Mouse (Mus musculus) ovary, postnatal 36 days (tissue): ENCODE results near the gene Ogfod2.
A peak's percentile ranks its signal among the peaks of the same experiment; 100 is the strongest.

Source experiments
- DNase-seq: peaks from one replicate; pipeline ENCODE4 v3.0.0; 2022; ENCODE audit warnings: low spot score, mixed read lengths

The Ogfod2 gene

DNA sequence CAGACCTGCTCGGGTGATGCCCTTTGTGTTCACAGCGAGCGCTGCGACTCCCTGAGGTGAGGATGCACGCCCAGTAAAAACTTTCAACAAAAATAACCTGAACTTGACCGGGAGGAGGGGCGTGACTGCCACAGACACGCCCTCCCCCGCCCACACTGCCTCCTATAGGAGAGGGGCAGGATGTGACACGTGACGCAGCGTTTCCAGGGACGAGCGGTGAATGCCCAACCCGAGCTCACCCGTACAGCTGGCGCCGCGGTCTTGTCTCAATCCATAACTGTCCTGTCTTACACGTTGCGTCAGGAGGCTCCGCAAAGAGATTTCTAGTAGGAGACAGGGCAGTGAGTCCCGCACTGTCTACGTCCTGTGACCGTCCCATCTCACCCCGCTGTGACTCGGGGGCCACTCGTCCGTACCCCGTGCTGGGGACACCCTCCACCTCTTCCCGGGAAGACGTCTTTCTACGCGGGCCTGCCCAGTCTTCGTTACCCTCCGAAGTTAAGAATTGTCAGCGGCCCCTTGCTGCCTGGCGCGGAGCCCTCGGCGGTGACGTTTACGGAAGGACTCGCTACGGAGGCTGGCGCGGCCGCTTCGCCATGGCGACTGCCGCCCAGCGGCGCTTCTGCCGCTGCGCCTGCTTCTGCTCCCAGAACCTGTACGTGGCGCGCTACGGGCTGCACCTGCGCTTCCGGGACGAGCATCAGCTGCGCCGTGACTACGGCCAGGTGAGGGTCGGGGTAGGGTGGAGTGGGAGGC, at the start of gene Ogfod2:
Gene Ogfod2 (plus strand): TSS at position 556 of the 756 bp plus-strand sequence.
- DNase-seq, result peak; percentile 93

DNA sequence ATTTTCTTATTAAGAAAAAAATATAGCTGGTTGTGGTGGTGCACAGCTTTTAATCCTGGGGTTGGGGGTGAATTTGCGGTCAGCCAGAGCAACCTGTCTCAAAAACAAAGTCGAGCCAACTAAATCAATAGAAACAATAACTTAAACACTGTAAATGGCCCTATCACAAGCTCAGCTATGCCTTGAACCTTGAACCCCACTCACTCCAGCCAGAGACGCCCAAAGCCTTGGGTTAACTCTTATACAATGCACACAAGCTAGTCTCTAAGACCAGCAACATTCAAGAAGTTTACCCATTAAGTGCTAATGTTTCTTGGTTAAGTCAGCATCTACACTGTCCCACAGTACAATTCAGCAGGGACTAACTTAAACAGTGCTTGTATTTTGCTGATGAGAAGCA, 42.4 kb upstream of the Ogfod2 start:
- DNase-seq, result no peak

DNA sequence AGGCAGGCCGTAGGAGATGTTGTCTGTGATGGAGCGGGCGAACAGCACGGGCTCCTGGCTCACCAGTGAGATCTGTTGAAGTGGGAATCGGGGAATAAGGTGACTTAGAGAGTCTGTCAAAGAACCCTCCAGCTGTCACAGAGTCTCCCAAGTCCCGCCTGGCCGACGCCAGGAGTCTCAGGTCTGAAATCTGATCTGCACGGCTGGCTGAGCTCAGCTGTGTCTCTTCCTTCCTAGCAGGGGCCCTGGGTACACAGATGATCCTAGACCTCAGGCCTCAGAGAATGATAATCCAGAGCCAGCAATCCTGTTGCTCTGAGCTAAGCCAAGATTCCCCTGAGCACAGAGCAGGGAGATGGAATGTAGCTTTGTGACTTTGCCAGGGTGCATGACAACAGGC, 38.4 kb upstream of the Ogfod2 start:
- DNase-seq, result no peak

DNA sequence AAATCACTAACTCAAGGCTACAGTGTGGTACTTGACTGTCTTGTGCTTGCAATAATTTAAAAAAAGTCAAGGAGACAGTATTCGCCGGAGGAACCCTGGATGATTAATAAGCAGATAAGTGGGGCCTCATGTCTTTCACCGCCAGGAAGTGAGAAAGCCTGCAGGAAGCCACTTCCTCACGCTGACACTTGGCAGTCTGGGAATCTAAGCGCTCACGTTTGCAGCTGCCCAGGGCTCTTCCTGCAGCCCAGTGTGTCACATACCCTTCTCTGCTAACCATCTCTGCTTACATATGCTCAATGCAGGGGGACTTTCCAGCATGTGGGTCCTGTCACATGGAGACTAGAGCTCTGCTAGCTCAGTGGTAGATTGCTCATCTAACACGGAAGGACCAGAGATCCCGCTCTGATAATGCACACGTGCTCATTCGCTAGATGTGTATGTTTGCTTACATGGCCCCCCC, 37.2 kb upstream of the Ogfod2 start:
- no peak for DNase-seq

DNA sequence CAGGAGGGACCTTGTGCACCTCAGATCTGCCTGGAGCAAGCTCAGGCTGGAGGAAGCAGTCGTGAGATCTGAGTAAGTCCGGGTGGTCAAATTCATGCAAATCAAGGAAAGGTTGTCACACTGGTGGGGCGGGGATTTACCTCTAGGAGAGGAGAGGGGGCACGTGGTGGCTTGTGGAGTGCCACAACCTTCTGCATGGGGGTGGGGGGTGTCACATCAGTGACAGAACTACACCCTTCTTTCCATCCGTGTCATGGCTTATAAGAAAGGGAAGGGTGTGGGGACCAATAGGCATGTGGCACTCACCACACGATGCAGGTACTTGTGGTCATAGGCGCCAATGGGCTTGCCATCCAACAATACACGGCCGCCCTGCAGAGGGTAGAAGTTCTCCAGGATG, 36.4 kb upstream of the Ogfod2 start:
- no peak for DNase-seq

DNA sequence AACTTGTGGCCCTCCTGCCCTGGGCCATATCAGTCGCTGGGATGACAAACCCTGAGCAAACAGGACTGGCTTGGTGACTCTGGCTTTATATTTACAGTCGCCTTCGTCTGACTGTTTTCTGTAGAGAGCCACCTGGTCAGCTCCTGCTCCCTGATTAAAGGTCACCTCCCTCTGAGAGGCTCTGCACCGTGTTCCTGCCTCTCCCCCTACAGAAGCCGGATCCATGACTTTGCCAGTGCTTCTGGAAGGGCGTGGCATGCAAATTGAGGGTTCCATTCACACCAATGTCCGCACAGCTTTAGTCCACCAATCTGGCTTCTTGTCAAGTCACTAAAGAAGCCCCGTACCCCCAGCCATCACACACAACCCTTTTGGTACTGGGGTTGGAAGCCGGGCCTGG, 35.5 kb upstream of the Ogfod2 start:
- no peak for DNase-seq

DNA sequence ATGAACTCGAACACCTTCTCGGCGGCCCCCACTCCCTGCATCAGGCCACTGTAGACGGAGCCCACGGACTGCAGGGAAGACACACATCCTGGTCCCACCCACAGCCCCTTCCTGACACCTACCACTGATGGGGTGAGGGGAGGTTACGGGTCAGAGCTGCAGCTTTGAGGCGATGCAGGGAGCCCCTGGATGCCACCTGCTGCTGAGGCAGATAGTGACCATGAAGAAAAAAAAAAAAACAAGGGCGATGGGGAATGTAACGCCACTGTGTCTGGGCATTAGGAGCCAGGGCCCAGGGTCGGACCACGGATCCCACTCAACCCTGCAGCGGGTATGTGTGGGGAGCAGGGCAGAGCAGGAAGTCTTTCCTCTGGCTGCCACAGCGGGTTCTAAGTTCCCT, 34.9 kb upstream of the Ogfod2 start:
- no peak for DNase-seq

DNA sequence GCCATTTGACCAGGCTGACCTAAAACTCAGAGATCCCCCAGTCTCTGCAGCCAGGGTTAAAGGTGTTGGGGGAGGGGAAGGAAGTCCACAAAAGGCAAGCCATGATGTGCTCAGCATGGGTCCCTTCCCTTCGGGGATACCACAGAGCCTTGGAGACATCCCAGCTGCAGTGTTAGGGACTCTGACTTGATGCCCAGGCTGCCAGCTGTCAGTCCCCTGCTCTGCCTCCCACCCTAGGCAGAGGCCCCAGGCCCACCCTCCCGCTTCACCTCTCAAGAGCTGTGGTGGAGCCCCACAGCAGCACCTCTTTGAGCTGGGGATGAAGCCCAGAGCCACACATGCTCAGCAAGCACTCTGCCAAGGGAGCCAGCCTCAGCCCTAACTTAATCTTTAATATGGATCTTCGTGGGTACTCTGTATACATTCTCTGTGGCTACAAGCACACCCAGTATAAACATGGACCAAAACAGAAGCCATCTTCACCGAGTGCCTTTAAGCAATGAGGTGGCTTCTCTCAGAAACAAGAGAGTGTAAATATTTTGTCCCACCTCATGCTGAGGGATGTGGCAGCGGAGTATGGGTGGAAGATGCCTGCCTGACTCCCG, 34.1 kb upstream of the Ogfod2 start:
- no peak for DNase-seq

DNA sequence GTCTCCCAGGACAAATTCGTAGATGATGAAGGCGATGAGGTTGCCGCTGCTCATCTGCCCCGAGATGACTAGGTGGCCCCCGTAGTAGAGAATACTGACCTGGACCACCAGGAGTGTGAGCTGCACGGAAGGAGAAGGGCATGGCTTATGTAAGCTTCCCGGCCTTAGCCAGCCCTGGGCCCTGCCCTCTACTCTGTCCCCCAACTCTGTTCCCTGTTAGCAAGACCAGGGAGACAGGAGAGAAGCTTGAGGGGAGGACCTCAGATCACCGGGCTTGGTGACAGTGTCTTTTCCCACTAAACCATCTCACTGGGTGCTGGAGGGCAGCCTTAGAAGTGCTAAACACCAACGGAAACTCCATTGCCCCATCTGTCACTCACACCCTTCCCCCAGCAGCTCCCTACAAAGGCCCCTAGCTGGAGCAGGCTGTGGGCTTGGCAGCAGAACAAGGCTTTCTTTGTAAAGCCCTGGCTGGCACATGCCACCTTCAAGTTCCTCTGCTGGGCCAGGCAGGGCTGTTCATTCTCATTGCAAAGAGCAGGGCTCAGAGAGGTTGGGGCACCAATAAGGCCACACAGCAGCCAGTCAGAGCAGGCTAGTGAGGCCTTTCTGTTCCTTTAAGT, 33.2 kb upstream of the Ogfod2 start:
- DNase-seq, result no peak

DNA sequence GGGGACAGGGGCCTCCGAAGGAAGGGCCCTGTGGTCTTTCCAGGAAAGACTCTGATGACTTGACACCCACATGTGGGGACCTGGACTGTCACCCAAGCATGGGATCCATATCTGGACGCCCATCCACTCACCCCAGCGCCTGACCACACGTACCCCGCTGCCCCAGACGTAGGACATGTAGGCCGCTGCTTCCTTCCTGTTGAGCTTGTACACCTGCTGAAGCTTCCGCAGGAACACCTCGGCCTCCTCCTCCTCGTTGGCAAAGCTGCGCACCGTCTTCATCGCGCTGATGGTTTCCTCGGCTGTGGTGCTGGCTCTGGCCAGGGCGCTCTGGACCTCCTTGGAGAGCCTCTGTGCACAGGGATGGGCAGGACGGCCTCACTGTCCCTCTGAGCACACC, 32.2 kb upstream of the Ogfod2 start:
- DNase-seq, result no peak

DNA sequence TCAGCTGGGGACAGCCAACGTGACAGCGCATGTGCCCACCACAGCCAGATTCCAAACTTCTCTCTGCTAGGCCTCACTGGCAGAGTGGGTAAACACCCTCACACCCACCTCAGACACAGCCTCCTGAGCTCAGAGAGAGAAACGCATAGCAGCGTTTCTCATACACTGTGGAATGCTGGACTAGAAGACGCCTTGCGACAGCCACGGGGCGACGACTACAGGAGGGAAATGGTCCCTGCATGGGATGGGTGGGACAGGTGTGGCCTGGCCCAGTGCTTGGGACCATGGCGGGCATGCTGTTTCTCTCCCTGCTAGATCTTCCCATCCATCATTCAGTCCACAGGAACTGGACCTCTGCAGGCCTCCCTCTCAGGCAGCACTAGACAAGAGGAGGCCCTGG, 29.6 kb upstream of the Ogfod2 start:
- no peak for DNase-seq

DNA sequence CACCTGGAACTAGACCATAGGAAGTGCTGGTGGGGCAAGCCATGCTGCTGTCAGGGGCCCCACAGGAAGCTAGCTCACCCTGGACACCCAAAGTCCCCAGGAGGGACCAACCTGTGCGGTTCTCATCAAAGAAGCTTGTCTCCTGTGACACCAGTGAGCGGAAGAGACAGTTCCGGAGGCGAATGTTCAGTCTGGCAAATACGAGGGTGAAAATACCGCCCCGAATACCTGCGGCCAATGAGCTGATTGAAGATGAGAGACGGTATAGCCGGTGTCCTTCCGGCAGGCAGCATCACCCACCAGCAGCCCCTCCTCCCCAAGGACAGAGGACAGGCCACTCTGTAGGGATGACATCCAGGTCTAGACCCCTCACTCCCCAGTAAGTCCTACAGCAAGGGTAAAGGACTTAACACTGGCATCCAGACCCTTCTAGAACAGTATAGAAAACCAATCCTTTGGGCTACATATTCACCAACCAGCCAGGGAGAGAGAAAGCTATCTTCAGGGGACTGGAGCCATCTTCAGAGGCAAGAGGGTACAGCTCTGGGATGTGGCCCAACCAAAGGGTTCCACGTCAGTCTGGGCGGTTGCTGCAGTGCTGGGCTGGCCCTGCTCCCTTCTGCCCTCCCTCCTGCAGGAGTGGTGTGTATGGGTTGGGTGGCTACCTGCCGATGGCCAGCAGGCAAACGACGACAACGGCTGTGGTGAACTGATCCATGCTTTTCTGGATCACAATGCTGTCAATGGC, 29.0 kb upstream of the Ogfod2 start:
- DNase-seq, result no peak

DNA sequence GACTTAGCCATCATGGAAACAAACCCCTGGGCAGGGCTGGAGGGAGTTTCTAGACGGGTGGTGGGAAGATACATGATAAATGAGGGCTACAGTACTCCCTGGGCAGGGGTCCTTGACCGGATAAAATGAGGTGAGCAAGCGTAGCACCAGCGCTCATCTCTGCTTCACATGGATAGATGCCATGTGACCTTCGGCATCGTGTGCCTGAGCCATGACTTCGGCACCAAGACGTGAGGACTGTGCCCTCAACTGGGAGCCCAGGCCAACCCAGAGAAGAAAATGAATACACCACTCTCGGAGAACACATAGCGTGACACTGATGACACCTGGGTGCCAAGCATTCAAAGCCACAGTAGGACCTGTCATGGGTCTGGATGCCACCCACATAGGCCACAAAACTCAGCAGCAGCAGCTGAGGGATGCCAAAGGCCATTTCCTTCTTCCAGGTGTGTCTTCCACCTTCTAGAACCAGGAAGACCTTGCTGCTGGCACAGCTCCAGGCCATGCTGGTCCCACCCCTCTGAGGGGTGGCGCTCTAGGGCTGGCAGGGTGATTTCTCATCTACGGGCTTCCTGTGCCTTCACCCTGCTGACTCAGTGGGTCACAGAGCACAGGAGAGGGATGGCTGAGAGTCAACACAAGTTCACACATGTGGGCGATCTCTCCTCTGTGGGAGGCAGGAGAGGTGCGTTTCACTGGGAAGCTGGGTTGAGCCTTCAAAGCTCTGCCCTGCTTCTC, 28.1 kb upstream of the Ogfod2 start:
- DNase-seq, result peak; percentile 26

DNA sequence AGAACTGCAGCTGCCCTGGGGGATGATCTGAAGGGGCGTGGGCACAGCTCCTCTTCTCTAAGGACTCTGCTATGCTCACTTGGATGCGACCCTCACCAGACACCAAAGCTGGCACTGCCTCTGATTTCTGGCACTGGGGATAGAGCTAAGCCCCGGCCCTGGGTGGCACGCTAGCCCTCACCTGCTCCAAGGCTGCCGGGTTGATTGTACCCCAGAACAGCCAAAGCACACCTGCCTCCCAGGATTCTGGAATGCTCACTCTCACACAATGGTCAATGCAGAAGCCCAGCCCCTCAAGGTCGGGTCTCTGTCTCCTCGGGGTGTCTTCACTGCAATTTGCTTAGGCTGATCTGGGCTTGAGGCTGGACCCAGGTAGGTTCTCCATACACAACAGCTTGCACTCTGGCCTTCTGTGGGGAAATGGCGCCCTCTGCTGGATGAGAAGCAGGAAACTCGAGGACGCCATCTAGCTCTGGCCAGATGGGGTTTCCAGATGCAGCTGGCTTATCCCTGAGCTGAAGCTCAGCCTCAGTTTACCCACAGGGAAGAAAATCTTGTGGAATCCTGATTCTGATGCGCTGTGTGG, 27.4 kb upstream of the Ogfod2 start:
- DNase-seq, result peak; percentile 81

DNA sequence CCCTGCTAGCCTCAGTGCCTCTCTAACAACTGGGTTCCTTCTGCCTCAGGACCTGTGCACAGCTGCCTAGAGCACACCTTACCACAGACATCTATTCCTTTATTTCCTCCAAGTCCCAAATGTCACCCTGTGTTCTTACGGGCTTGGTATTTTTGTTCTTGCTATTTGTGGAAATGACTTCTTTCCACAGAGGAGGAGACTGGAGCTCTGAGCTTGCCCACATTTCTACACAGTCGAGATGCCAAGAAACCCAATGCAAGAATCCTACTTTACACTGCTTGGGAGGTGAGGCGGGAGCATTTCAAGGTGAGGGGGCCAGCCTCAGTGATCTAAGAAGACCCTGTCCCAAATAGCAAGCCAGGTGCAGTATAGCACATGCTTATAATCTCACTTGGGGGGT, 26.6 kb upstream of the Ogfod2 start:
- no peak for DNase-seq

DNA sequence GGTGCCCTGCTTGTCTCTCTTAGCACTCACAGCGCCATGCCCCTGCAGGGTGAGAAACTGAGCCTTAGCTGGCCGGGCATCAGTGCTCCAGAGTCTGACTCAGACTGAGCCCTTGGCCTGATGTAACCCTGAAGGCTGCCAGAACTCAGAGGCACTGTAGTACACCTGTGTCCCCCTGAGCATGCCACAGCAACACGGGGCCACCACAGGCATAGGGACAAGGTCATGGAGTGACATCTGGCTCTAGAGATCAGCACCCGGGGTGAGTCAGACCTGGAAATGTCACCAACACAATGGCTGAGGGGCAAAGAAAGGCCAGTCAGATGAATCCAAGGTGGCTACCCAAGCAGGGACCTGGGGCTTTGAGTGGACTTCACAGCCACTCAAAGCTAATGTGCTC, 25.2 kb upstream of the Ogfod2 start:
- no peak for DNase-seq

DNA sequence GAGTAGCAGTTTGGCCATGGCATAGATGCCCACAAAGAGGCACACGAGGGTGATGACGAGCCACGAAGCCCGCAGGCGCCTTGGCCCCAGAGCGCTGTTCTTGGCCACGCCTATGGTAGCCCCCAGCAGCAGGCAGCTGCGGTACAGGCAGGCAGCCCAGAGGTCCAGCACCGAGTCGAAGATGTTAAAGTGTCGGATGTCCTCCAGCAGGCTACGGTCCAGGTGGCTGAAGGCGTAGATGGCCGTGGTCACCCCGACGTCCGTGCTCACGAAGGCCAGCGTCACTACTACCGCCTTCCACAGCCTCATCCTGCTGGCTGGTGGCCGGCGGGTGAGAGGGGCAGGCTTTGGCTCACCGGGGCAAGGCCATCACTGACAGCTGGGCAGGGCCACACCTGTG, 22.2 kb upstream of the Ogfod2 start:
- DNase-seq, result no peak

DNA sequence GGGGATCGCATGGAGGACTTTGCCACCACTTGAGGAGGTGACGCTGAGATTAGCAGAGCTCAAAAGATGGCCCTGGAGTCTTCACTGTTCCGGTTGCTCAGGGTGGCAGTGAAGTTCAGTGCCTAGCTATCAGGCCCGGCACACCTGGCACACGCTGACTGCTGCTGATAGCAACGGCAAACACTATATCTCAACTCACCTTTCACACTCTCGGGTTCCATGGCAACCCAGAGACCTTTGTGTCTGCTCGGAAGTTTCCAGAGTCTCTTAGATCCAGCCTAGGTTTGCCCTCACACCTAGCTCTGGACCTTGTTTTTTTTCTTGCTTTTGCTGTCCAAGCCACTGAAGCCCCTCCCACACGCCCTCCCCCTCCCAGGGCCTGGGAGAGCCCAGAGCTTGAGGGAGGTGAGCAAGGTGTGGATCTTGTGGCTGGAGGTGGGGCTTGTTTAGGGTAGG, 20.1 kb upstream of the Ogfod2 start:
- no peak for DNase-seq

DNA sequence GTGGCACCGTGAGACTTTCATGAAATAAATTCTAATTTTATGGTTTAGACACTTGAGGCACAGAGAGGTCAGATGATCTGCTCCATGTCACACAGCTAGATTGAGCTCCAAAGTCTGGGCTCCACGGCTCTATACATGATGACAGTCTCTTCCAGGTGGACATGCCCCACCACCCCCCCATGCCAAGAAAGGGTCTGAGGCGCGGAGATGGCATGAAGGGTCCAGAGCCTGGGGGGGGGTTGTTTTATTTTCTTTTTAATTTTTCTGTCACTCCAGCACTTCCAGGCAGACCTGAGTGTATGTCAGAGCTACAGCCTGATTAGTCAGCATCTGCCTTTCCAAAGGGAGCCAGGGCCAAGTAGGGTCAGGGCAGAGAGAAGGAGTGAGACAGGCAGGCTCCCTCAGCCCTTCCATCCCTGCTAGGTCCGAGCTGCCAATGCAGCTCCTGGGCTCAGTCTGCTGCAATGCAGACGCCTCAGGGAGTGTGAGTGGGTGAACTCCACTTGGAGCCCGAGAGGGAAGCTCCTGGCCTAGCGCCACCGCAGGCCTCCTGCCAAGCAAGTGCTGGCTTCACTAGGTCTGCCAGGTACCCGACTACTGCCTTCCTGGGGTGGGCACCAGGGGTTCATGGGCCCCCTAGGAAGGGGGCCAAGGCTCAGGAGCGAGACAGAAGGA, 18.8 kb upstream of the Ogfod2 start:
- peak; percentile 58 for DNase-seq

DNA sequence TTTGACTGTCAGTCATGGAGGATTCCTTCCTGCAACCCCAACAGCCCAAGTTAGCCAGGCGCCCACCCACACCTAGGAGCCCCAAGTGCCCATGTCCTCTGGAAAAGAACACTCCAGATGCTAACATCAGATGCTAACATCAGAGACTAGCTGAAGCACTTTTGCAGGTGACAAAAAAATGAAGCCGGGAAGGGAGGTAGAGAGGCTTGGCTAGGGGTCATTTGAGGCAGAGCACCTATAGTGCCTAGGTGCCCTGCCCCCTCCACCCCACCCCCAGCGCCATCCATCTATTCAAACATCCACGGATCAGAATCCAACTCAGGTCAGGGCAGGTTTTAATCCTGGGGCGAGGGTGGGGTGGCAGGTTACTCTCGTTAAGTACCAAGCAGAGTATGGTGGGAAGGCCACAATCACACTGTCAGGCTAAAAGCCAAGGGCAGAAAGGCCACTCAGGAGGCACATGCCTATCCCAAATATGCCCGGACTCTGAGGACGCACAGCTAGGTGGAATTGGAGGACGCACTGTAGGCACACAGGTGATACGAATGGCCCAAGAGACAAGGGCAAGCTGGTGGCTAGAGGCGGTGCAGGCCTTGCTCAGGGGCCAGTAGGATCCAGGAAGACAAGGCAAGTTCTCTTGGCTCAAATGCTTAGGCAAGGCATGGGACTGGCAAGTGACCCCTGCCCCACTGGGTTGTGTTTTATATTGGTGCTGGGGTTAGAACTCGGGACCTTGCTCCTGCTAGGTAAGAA, 18.1 kb upstream of the Ogfod2 start:
- no peak for DNase-seq
